Mouse (Mus musculus) subcutaneous adipose tissue, adult 2 months (tissue): ENCODE measurements around the gene Smarcd3. TPM values are rescaled to one million over a fixed set of nuclear protein-coding genes. Genes with fewer than 3 reads are reported as not detected.

ENCODE experiments used
- polyA plus RNA-seq: library from polyadenylated mRNA; depleted of rRNA; stranded (reverse); fragments of >200 nt; gene quantifications from 2 replicates; pipeline ENCODE4 v1.2.3, GENCODE M21; 2012; ENCODE audit warnings: low replicate concordance; rRNA removed

Smarcd3 gene
- polyA plus RNA-seq = 20.1 and 43.3 TPM in 2 replicates

GRCm38 (mm10) chr5:24623986-24624821, at the start of gene Smarcd3:
Gene Smarcd3 (minus strand): TSS chr5:24624411.

GRCm38 (mm10) chr5:24586547-24587199, 37.5 kb downstream of the Smarcd3 start, which contains the start of gene Chpf2:
Gene Chpf2 (plus strand): TSS chr5:24586741.

GRCm38 (mm10) chr5:24577183-24577929, 46.9 kb downstream of the Smarcd3 start, which contains the start of gene Abcf2:
Gene Abcf2 (minus strand): TSS chr5:24577467.

GRCm38 (mm10) chr5:24556709-24557108, 67.5 kb downstream of the Smarcd3 start, which contains the start of gene 4931409K22Rik:
Gene 4931409K22Rik (minus strand): TSS chr5:24556809.

Other genes starting within 250 kb of the Smarcd3 start
- gene Atg9b, start 232.3 kb downstream of the Smarcd3 start, polyA plus RNA-seq = 1.9 and 4.6 TPM in 2 replicates
- gene Abcb8, start 230.7 kb downstream of the Smarcd3 start, polyA plus RNA-seq = 69.9 and 87.9 TPM in 2 replicates
- gene Asic3, start 211.0 kb downstream of the Smarcd3 start, polyA plus RNA-seq = 0.64 and 0.75 TPM in 2 replicates
- 87.6 and 100 TPM in 2 replicates for gene Cdk5, start 200.9 kb downstream of the Smarcd3 start, polyA plus RNA-seq
- 71.2 and 99.7 TPM in 2 replicates for gene Slc4a2, start 200.6 kb downstream of the Smarcd3 start, polyA plus RNA-seq
- gene Fastk, start 179.1 kb downstream of the Smarcd3 start, polyA plus RNA-seq = 257 and 263 TPM in 2 replicates
- 22.5 and 42.2 TPM in 2 replicates for gene Tmub1, start 176.6 kb downstream of the Smarcd3 start, polyA plus RNA-seq
- 70.0 and 103 TPM in 2 replicates for gene Agap3, start 172.2 kb downstream of the Smarcd3 start, polyA plus RNA-seq
- gene Gbx1, start 97.2 kb downstream of the Smarcd3 start, polyA plus RNA-seq = 0.03 and 0.12 TPM in 2 replicates
- 0.86 and 2.5 TPM in 2 replicates for gene Asb10, start 83.4 kb downstream of the Smarcd3 start, polyA plus RNA-seq
- 0.04 TPM in 1 of 2 replicates, not detected in the other for gene 4931409K22Rik, start 67.6 kb downstream of the Smarcd3 start, polyA plus RNA-seq
- gene Abcf2, start 46.9 kb downstream of the Smarcd3 start, polyA plus RNA-seq = 47.6 and 66.5 TPM in 2 replicates
- gene Chpf2, start 37.7 kb downstream of the Smarcd3 start, polyA plus RNA-seq = 53.7 and 55.7 TPM in 2 replicates
- 45.0 and 48.6 TPM in 2 replicates for gene Nub1, start 61.1 kb upstream of the Smarcd3 start, polyA plus RNA-seq
- 5.2 and 9.2 TPM in 2 replicates for gene Wdr86, start 106.3 kb upstream of the Smarcd3 start, polyA plus RNA-seq
- gene Crygn, start 133.6 kb upstream of the Smarcd3 start, polyA plus RNA-seq = 0.35 TPM in 1 of 2 replicates, not detected in the other
- 36.2 and 37.7 TPM in 2 replicates for gene Rheb, start 218.2 kb upstream of the Smarcd3 start, polyA plus RNA-seq